Mouse (Mus musculus): ENCODE data around the gene Zfp639.

GRCm38 (mm10) chr3:32472191-32472900, 37.7 kb upstream of the Zfp639 start:
- TF ChIP-seq CTCF (IDR thresholded peaks at IDR 0.05; ENCODE audit: control insufficient read depth, insufficient read depth, insufficient read length), result no peak
- no peak for TF ChIP-seq FOSL1 (IDR thresholded peaks at IDR 0.05; ENCODE audit: insufficient read depth, low read length, poor library complexity, severe bottlenecking)
- no peak for TF ChIP-seq USF1 (IDR thresholded peaks at IDR 0.05; ENCODE audit: low read depth)

All from C2C12 (cell line).